Mouse (Mus musculus) heart, embryonic 13.5 days (tissue): ENCODE data around the gene Kcnn1. TPM values are rescaled to one million over a fixed set of nuclear protein-coding genes. Genes with fewer than 3 reads are reported as not detected.
"Not testable (repeated sequence)": the region's sequence is repeated elsewhere in the genome, so short reads cannot be mapped to it uniquely, and the experiment has no call there.

Experiments
- ATAC-seq: fragments of 200-750 bp; cut with Nextera tagmentation; 2 replicates; pipeline ENCODE4 v1.8.0; 2017; ENCODE audit warnings: moderate TSS enrichment; ENCODE audit not compliant: insufficient number of reproducible peaks, low FRiP score, low TSS enrichment; ENCODE audit errors: extremely low read depth
- H3K27ac ChIP-seq: fragments of 300-500 bp; sonication (generic); replicated peaks from 2 replicates; pipeline ENCODE4 v1.5.1; 2015; ENCODE audit warnings: moderate library complexity, mild to moderate bottlenecking, inconsistent platforms
- H3K27me3 ChIP-seq: fragments of 300-500 bp; sonication (generic); replicated peaks from 2 replicates; pipeline ENCODE4 v1.6.1; 2015; ENCODE audit warnings: mild to moderate bottlenecking, inconsistent platforms
- H3K36me3 ChIP-seq: fragments of 300-500 bp; sonication (generic); 2 replicates; pipeline ENCODE4 v1.6.1; 2015; ENCODE audit warnings: mild to moderate bottlenecking, inconsistent platforms
- H3K4me1 ChIP-seq: fragments of 300-500 bp; sonication (generic); 2 replicates; pipeline ENCODE4 v1.6.1; 2015; ENCODE audit warnings: inconsistent platforms
- H3K4me2 ChIP-seq: fragments of 300-500 bp; sonication (generic); 2 replicates; pipeline ENCODE4 v1.6.1; 2015; ENCODE audit warnings: inconsistent platforms, mild to moderate bottlenecking, moderate library complexity
- H3K4me3 ChIP-seq: fragments of 300-500 bp; sonication (generic); 2 replicates; pipeline ENCODE4 v1.5.1; 2015; ENCODE audit warnings: moderate library complexity, mild to moderate bottlenecking, inconsistent platforms
- H3K9ac ChIP-seq: fragments of 300-500 bp; sonication (generic); 2 replicates; pipeline ENCODE4 v1.6.1; 2015; ENCODE audit warnings: inconsistent platforms, mild to moderate bottlenecking, moderate library complexity
- H3K9me3 ChIP-seq: fragments of 300-500 bp; sonication (generic); 2 replicates; pipeline ENCODE4 v1.6.1; 2016; ENCODE audit warnings: inconsistent platforms
- WGBS: fragments of 180-500 bp; shearing (Covaris S2); methylation state at CpG from one replicate; pipeline ENCODE4 v1.1.7; 2015; ENCODE audit warnings: mixed read lengths; 5-methylcytosine and 5-hydroxymethylcytosine counted together
- polyA plus RNA-seq: library from polyadenylated mRNA; unstranded; fragments of >200 nt; fragmentation: Nextera tagmentation; extraction: Ambion mirVana; gene quantifications from 2 replicates; pipeline ENCODE4 v1.2.1, GENCODE M21; 2015

Kcnn1 gene
- polyA plus RNA-seq, 1 experiment from 2014 or later: 1.5 TPM

DNA sequence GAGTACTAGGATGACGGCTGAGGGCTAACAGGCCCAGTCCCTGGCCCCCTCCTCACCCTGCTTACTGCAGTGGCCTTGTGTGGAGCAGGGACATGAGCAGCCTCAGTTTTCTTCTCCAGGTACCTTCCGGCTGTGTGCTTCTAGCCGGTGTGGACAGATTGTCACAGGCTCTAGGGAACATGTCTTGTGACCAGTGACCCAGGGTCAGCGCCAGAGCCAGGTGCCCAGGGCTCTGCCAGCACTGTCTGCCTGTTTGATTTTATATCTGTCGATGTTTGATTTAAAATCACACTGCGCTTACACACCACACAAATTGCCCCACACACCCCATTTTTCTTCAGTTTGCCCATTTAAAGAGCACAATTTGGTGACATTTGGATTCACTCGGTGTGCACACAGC is 39.3 kb downstream of the Kcnn1 start:
- ATAC-seq: no peak
- Histone ChIP-seq H3K27ac (no peak overlapping the region), H3K4me2 (no peak overlapping the region), H3K4me1 (peaks cover 8% of the 10 kb centered on the region), H3K27me3 (peaks cover 53% of the 10 kb centered on the region), H3K9ac (no peak overlapping the region), H3K4me3 (no peak overlapping the region), H3K9me3 (peaks cover 13% of the 10 kb centered on the region), H3K36me3 (no peaks in the 10 kb centered on the region)
- 81% methylated on average over 7 of the region's 7 CpGs for WGBS

DNA sequence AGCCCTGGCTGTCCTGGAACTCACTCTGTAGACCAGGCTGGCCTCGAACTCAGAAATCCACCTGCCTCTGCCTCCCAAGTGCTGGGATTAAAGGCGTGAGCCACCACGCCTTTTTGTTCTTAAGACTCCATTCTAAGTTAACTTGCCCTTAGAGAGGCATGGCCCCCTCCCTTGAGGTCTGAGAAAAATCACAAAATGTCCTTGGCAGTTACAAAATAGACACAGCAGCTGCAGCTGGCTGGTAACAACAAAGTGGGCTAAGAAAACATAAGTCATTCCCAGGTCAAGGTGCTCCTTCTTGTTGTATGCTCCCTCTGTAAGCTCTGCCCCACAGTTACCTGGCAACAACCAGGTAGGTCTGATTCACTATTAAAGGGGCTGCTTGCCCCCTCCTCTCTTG is 40.5 kb downstream of the Kcnn1 start:
- WGBS: 60% methylated on average over 3 of the region's 3 CpGs
- Histone ChIP-seq H3K27me3 (peaks cover 59% of the 10 kb centered on the region), H3K9me3 (peaks cover 19% of the 10 kb centered on the region)
- not testable (repeated sequence) for H3K9ac ChIP-seq, H3K27ac ChIP-seq, H3K4me1 ChIP-seq, ATAC-seq, H3K36me3 ChIP-seq, H3K4me3 ChIP-seq, H3K4me2 ChIP-seq

DNA sequence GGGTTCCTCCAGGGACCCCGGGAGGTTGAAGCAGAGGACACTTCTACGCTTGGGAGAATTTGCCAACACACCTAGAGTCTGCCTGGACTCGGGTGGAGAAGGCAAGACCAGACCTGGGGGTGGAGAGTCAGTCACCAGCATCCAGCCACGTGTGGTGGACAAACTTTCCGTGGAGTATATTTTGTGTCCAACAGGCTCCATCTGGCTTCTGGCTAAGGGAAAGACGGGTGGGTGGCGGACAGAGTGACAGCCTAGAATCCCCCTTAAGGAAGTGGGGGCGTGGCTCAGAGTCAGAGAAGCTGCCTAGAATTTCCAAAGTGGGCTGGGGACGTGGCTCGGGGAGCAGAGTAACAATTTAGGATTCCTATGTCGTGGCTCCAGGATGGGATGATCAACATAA is 41.1 kb downstream of the Kcnn1 start:
- Histone ChIP-seq H3K4me3 (no peak overlapping the region), H3K27me3 (peaks cover 65% of the 10 kb centered on the region), H3K4me1 (peaks cover 9% of the 10 kb centered on the region), H3K27ac (no peak overlapping the region), H3K9me3 (peaks cover 18% of the 10 kb centered on the region), H3K4me2 (no peak overlapping the region), H3K36me3 (no peaks in the 10 kb centered on the region), H3K9ac (0 out of 2 replicates have a peak overlapping the region, but pooled peaks have one; percentile 24)
- no peak for ATAC-seq
- WGBS: 30% methylated on average over 11 of the region's 11 CpGs

DNA sequence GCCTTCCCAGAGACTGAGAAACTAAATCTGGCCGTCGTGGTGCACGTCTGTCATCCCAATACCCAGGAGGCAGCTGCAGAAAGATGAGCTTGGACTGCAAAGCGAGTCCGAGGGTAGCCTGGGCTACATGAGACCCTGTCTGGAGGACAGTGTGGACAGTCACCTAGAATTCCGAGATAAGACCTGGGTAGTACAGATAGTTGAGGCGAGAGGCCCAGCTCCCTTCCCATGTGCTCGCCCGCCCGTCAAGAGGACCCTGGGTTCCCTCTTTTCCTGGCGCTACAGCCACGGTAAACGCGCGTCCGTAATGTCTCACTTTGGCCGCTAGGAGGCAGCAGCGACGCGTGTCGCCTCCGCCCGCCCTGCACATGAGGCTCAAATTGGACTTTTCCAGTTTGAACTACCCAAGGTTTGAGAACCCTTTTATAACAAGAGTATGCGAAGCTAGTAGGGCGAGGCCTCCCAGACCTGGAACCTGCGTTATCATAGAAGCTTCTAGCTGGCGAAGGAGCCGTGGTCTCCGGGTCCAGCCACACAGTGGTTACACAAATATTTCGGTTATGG is 41.6 kb downstream of the Kcnn1 start:
- no peak overlapping the region for H3K4me2 ChIP-seq
- no peak for ATAC-seq
- H3K27ac ChIP-seq: no peak overlapping the region
- H3K4me3 ChIP-seq: no peak overlapping the region
- no peaks in the 10 kb centered on the region for H3K36me3 ChIP-seq
- 0 out of 2 replicates have a peak overlapping the region, but pooled peaks have one; percentile 24 for H3K9ac ChIP-seq
- 14% methylated on average over 30 of the region's 30 CpGs for WGBS
- peaks cover 14% of the 10 kb centered on the region for H3K9me3 ChIP-seq
- peaks cover 70% of the 10 kb centered on the region for H3K27me3 ChIP-seq
- peaks cover 14% of the 10 kb centered on the region for H3K4me1 ChIP-seq

DNA sequence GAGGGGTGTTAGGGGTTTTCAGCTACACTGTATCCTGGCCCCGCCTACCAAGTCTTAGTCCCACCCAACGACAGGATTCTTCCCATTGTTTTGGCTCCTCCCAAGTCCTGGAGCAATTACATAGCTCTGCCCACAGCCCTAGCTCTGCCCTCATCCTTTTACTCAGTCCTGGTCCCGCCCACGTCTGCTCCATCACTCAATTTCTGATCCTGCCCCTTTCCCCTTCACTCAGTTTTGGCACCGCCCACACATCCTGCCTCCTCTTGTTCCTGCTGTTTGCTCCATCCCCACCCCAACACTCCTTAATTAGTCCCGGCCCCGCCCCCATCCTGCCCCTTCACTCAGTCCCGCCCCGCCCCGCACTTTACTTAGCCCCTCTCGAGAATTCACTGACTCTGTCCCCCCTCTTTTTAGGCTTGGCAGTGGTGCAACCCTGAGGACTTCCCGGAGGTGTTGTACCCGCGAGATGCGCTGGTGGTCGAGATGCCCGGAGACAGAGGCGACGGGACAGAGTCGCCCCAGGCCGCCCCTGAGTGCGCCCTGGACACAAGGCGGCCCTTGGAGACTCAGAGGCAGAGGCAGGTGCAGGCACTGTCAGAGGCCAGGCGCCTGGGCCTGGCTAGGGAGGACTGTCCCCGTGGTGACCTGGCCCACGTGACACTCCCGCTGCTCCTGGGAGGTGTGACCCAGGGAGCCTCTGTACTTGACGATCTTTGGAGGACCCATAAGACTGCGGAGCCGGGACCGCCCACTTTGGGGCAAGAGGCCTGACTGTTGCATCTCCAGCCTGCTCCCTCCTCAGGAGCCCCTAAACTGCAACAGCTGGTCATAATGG is 42.7 kb downstream of the Kcnn1 start:
- H3K9ac ChIP-seq: no peak overlapping the region
- peak overlapping the region; percentile 44 for H3K4me2 ChIP-seq
- peaks cover 73% of the 10 kb centered on the region for H3K27me3 ChIP-seq
- H3K27ac ChIP-seq: no peak overlapping the region
- 2% methylated on average over 31 of the region's 31 CpGs for WGBS
- no peaks in the 10 kb centered on the region for H3K36me3 ChIP-seq
- peak; percentile 61 for ATAC-seq
- peak overlapping the region; percentile 23 for H3K4me3 ChIP-seq
- peaks cover 14% of the 10 kb centered on the region for H3K9me3 ChIP-seq
- H3K4me1 ChIP-seq: peaks cover 14% of the 10 kb centered on the region

DNA sequence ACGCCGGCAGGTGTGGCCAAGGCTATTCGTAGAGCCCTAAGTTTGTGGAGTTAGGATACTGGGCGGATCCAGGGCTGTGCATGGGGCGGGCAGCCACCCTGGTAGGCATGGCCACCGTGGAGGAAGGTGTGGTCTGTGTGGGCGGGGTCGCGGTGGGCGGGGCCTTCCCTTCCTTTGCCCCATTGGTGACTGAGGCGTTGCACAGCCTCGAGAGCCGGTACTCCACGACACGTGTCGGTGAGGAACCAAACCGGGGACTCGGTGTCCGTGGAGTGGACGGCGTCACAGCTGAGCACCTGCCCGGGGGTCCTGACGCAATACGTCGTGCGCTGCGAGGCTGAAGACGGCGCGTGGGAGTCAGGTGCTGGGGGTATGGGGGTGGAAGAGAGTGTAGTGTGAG is 46.4 kb downstream of the Kcnn1 start:
- peaks cover 12% of the 10 kb centered on the region for H3K4me1 ChIP-seq
- no peak overlapping the region for H3K27ac ChIP-seq
- peak overlapping the region; percentile 17 for H3K4me3 ChIP-seq
- H3K4me2 ChIP-seq: peak overlapping the region; percentile 49
- H3K9ac ChIP-seq: no peak overlapping the region
- 8% methylated on average over 27 of the region's 30 CpGs for WGBS
- peaks cover 14% of the 10 kb centered on the region for H3K9me3 ChIP-seq
- H3K36me3 ChIP-seq: no peaks in the 10 kb centered on the region
- H3K27me3 ChIP-seq: peaks cover 84% of the 10 kb centered on the region
- ATAC-seq: peak; percentile 27; the same call in 1 of the 2 replicates

DNA sequence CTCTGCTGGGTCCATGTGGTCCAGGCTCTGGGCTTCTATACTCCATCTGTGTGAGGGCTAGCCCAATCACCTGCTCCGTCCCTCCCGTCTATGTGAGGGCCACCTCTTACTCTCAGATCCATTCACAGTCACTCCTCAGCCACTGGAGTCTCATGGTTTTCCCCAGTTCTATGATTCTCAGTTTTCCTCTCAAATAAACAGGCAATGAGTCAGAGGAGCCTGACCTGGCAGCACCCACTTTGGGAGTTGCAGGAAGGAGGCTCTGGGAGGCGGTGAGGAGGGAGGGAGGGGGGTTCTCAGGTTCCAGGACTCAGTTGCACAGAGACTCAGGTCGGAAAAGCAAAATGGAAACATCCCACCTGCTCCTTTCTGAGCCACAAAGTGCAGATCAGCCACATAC is 50.2 kb downstream of the Kcnn1 start:
- Histone ChIP-seq H3K27me3 (peaks cover 81% of the 10 kb centered on the region), H3K4me1 (peaks cover 6% of the 10 kb centered on the region), H3K9me3 (no peaks in the 10 kb centered on the region; the same call in 1 of the 2 replicates), H3K4me3 (no peak overlapping the region), H3K9ac (no peak overlapping the region), H3K36me3 (no peaks in the 10 kb centered on the region), H3K4me2 (no peak overlapping the region), H3K27ac (no peak overlapping the region)
- WGBS: 57% methylated on average over 4 of the region's 4 CpGs
- ATAC-seq: no peak

DNA sequence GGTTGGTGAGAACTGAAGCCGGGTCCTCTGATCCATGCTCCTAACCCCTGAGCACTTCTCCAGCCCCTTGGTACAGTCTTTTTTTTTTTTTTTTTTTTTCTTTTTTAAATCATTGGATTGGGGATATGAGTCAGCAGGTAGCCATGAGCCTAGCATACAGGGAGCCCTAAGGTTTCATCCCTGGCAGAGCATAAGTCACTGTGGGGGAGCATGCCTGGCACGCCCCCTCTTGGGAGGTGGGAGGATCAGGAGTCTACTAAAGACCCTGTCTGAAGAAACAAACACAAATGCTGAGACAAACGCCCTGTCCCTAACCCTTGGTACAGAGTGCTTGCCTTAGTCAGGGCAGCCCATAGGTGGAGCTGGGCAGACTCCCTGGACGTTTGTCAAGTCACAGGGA is 51.0 kb downstream of the Kcnn1 start:
- no peak overlapping the region for H3K4me2 ChIP-seq
- WGBS: 36% methylated on average over 4 of the region's 4 CpGs
- ATAC-seq: no peak
- no peak overlapping the region for H3K9ac ChIP-seq
- no peak overlapping the region for H3K27ac ChIP-seq
- peaks cover 6% of the 10 kb centered on the region for H3K4me1 ChIP-seq
- H3K36me3 ChIP-seq: no peaks in the 10 kb centered on the region
- no peaks in the 10 kb centered on the region for H3K9me3 ChIP-seq
- no peak overlapping the region for H3K4me3 ChIP-seq
- H3K27me3 ChIP-seq: peaks cover 78% of the 10 kb centered on the region

DNA sequence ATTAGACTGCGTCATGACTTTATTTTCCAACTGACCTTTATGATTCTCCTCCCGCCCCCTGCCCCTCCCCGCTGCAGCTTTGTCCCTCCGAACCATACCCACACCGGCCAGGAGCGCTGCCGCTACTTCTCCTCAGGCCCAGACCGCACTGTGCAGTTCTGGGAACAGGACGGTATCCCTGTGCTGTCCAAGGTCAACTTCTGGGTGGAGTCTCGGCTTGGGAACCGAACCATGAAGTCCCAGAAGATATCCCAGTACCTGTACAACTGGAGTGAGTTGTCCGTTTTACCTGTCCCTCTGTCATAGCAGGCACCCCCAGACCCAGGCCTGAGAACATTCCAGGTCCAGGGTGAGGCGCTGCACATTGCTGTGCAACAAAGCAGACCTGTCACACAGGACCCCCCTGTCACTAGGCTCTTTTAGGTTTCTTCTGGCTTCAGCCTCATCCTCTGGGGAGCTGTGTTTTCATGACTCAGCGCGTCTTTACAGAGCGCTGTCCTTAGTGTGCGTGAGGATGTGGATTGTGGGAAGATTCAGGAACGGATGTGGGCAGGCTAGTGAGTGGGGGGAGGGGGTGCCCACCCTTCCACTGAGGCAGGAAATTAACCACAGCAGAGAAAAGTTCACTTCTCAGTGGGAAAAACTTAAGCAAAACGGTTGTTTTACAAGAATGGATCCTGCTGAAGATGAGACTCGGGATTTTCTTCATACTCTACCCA is 51.9 kb downstream of the Kcnn1 start:
- ATAC-seq: no peak
- Histone ChIP-seq H3K4me1 (no peaks in the 10 kb centered on the region), H3K9ac (no peak overlapping the region), H3K27me3 (peaks cover 76% of the 10 kb centered on the region), H3K27ac (no peak overlapping the region), H3K9me3 (no peaks in the 10 kb centered on the region), H3K4me3 (no peak overlapping the region), H3K4me2 (no peak overlapping the region), H3K36me3 (no peaks in the 10 kb centered on the region)
- WGBS: 65% methylated on average over 20 of the region's 20 CpGs

DNA sequence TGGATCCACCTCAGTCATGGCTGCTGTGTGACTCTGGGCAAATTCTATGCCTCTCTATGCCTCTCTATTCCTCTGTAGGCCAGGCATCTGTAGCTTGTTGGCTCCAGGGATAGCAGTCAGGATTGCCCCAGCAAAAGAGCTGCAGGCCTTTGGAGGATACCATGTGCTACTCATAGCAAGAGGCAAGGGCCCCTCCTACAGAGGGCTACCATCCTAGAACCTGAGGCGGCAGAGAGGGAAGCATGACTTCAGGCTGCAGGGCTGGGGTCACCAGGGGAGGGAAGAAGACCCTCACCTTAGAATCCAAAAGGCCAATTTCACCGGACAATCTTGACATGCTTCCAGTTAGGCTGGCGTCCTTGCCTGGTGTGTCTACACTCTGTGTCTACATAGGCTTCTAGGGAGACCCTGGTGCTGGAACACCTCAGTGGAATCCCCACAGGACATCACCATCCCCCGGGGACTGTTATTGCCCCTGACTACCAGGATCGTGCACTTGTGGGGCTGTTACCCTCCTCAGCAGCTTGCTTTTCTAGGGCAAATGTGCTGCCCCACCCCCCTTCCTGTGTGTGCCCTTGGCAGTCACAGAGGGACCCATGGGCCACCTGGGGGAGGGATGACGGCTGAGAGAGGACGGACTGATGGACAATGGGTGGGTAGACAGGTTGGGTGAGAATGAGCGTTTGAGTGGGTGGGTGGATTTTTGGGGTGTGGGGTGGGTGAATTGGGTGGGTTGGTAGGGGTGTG is 53.9 kb downstream of the Kcnn1 start:
- no peak overlapping the region for H3K9ac ChIP-seq
- no peaks in the 10 kb centered on the region for H3K9me3 ChIP-seq
- no peak overlapping the region for H3K4me2 ChIP-seq
- no peaks in the 10 kb centered on the region for H3K36me3 ChIP-seq
- no peak overlapping the region for H3K27ac ChIP-seq
- no peak overlapping the region for H3K4me3 ChIP-seq
- H3K27me3 ChIP-seq: peaks cover 72% of the 10 kb centered on the region
- ATAC-seq: no peak
- H3K4me1 ChIP-seq: peaks cover 6% of the 10 kb centered on the region
- 72% methylated on average over 8 of the region's 8 CpGs for WGBS

DNA sequence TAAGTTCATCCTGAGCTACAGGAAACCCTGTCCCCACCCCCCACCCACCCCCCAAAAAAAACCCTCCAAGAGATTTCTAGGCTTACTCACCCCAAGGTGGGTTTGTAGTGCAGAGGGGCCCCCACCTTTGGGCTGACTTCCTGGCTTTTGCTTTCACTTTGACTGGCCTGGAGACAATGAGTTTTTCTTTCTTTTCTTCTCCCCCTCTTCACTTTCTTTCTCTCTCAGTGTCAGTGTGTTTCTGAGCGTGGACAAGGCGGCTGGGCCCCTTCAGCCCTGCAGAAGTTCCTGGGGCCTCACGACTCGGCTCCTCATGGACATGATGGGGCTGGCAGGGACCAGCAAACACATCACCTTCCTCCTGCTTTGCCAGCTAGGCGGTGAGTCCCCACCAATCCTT is 54.8 kb downstream of the Kcnn1 start, which contains the start of gene Il12rb1:
Gene Il12rb1, plus strand, starts transcription at position 211 of the 400 bp plus-strand sequence.
- no peak for ATAC-seq
- Histone ChIP-seq H3K4me2 (no peak within 1 kb of the TSS), H3K4me1 (peaks cover 13% of the 10 kb centered on the region), H3K4me3 (no peak within 1 kb of the TSS), H3K27ac (no peak within 1 kb of the TSS), H3K27me3 (peaks cover 72% of the 10 kb centered on the region), H3K9me3 (no peaks in the 10 kb centered on the region), H3K9ac (no peak within 1 kb of the TSS), H3K36me3 (no peaks in the 10 kb centered on the region)
- WGBS: 72% methylated on average over 5 of the region's 5 CpGs
